Mouse (Mus musculus): ENCODE data around the gene Dpp6. TPM values are rescaled to one million over a fixed set of nuclear protein-coding genes. Genes with fewer than 3 reads are reported as not detected.

The Dpp6 gene
- total RNA-seq, 4 experiments from 2014 or later = 0.35 to 0.71 (median 0.63) TPM

DNA sequence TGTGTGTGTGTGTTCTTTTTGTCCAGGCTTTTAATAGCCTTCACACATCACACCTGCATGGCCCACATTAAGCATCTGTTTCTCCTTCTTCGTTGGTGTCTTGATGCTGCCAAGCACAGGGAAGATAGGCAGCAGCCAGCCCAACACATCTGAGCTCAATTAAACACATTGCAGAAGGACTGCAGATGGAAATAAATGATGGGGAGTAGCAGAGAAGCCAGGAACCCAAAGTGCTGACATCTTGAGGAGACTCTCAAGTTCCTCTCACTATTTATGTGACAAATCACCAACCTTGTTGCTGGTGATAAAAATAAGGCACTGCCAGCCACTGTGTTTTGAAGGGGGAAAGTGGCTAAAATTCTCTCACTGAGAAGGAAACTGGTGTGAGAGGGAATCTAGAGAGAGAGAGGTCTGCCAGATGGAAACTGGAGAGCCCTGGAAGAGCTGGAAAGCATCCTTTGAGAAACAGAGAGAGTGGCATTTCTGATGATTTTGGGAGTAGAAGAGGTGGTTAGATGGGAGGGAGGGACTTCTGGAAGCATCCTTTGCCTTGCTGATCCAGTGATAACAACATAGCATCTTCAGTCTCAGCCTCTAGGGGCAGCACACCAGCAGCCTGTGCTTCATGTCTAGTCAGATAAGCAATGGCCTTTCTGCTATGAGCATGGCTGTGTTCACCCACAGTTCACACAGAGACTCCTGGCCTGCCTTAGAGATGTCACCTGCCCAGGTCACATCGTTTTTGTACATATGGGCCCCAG lies 383.8 kb downstream of the Dpp6 start:
- no peak for DNase-seq (ENCODE audit: low spot score)

DNA sequence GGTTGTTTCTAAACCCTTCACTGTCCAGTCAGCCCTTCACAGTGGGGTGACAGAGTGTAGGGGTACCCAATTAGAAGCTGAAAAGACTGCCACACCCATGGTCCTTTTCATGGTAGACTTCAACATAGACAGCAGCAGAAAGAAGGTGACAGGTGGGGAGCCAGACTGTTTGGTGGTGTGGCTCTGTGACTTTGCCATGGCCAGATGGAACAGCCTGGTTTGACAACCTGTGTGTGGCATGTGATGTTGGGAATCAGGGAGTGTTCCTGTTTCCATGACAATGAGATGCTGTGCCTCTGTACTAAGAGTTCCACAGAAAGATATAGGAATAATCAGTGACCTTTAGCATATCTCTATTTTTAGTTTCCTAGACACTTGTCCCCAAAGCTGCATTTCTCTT lies 386.1 kb downstream of the Dpp6 start:
- DNase-seq (ENCODE audit: low spot score) = no peak

DNA sequence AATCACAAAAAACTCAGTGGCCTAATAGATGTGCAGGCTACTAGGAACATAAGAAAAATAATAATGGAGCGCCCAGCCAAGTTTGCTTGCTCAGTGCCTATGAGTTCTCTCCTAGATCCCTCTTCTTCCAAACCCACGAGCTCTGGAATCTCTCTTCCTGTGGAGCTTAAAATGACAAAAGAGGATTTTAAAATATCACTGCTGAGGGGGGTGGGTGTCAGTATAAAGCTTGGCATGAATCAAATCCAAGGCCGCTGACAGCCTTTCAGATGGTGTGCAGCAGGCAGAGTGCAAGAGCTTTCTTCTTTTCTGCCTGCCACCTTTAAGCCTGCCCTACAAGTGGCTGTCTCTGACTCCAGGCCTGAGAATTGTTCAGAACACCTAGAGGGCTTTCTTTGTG lies 387.7 kb downstream of the Dpp6 start:
- DNase-seq (ENCODE audit: low spot score) = no peak

DNA sequence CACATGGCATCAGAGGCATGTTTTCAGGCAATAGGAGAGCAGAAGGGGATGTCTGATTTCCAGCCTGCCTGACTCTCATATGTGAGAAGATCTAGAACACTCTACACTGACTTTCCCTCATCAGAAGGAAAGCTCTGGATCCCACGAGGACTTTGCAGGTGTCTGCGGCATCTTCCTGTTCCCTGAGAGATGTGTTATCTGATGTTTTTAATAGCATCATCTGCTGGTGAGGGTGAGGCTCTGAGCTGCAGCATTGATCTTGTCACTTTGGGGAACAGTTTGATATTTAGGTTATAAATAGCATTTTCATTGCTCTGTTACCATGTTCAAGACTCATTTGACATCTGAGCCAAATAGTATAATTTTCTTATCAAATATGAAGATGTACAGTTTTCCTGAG lies 388.8 kb downstream of the Dpp6 start:
- DNase-seq (ENCODE audit: low spot score) = no peak

DNA sequence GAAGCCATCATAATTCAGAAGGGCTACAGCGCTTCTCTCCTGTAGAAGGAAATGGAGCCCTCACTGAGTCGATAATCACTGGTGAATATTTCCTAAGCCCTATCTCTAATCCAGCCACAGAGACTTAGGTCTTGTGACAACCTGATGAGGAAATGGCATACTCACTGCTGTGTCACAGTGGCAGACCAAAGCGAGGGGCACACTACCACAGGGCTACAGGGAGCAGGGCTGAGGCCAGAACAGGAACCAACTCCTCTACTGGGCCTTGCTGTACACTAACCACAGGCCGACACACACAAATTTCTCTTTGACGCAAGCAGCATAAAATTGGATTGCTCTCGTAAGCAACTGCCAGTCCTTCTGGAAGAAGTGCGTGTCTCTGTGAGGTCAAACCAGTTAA lies 389.2 kb downstream of the Dpp6 start:
- DNase-seq (ENCODE audit: low spot score) = no peak

DNA sequence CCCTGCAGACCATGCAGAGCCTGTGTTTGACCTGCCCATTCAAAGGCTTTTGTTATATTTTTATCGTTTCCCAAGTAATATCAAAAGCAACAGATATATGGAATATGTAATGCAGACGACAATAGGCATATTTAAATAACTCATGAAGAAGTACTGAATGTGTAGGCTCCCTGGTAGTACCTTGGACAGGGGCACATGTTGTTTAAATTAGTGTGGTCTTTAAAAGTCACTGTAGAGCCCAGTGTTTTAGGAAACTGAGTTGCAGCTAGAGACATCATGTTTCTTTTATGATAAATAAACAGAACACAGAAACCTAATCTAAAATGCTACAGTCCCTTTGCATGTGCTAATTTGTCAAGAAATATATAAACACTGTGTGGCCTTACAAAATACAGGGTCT lies 403.1 kb downstream of the Dpp6 start:
- no peak for DNase-seq (ENCODE audit: low spot score)

DNA sequence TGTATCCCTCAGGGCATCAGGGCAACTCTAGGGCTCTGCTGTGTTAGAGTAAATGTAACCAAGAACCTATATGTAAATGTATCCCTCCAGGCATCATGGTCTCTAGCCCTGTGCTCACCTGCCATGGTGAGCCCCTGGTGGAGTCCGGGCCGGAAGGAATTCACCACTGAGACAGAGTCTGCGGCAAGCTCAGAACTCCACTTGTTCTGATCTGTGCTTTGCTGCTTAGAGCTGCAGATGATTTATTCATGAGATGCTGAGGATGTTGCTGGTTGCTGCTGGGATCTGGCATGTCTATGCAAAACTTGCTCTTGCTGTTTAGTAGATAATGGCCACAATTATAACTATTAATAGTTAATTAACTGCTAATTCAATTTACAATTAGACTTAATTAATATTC lies 425.1 kb downstream of the Dpp6 start:
- no peak for DNase-seq (ENCODE audit: low spot score)

DNA sequence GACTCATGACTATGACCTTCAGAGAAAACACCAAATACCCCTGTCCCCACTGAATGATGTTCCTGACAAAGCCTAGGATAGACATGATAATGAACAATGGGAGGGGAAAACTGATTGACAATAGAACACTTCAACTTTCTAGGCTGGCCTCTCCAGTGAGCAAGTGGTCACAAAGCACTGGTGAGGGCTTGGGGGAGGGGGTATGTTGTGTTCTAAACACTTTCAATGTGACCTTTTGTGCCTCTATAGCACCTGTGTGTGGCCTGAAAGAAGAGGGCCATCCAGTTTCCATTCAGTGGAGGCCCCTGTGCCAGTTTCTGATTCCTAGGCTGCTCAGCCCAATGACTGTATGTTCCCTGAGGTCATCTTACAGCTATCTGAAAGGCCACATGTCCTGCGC lies 426.2 kb downstream of the Dpp6 start:
- DNase-seq (ENCODE audit: low spot score) = no peak

DNA sequence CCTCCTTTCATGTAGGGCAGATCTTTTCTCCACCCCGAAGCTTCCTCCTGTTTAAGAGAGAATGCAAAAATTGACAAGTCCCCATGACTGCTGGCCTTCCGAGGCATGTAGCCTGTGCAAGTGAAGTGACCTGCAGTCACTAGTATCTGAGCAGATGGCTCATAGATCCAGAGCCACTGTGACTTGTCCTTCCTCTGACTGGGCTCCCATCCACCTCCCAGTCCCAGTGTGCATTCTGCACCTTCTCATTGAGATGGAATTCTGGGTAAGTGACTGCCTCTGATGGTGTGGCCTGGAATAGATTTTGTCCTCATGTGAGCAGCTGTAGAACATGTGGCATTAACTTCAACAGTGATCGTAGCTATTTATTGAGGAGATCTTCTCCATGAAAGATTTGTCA lies 430.8 kb downstream of the Dpp6 start:
- no peak for DNase-seq (ENCODE audit: low spot score)

DNA sequence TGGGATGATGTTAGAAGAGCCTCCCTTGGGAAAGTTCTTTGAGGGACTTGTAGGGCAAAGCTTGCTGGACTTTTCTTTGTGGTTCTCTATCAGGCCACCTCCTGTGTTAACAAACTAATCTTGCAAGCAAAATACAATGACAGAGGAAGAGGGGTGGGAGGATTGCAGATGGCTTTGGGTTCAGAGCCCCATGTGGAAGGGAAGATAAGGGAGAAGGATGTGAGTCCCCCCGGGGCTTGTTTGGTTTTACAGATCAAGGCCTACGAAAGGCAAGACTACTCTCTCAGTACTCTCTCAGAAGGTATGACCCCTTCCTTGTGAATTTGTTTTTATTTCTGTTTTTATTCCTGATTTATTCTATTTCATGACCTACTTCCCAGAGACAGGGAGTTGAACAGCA lies 431.7 kb downstream of the Dpp6 start:
- DNase-seq (ENCODE audit: low spot score) = no peak

DNA sequence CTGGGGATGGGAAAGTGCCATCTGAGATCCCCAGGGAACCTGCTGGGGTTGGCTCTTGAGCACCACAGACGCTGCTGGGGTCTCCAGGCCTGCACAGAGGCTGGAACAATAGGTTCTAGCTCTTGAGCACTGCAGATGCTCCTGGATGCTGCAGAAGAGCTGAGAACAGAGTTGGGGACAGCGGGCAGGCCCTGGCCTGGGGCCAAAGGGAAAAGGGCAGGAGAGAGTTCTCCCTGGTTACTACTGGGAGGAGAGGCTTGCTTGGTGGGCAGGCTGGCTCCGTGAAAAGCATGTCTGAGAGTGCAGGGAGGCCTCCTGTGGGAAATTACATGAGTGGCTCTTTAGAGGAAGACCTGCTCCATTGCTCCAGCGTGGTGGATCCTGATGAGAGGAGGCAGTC lies 432.9 kb downstream of the Dpp6 start:
- DNase-seq (ENCODE audit: low spot score) = no peak

DNA sequence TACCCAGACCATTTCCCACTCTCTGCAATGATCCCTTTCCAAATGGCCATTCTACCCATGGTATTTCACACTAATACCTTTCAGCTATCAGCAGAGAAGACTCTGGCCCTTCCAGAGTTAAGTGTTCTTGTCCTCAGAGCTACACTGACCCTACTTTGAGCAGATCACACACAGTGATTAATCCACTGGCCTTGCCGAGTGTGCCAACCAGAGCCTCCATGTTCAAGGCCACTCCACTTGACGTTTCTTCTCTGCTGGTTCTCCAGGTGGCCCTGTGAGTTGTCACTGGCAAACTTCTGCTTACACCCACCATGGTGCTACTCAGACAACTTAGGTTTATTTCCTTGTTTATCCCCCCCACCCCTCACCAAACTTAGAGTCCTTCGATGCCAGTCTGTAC lies 433.9 kb downstream of the Dpp6 start:
- no peak for DNase-seq (ENCODE audit: low spot score)

DNA sequence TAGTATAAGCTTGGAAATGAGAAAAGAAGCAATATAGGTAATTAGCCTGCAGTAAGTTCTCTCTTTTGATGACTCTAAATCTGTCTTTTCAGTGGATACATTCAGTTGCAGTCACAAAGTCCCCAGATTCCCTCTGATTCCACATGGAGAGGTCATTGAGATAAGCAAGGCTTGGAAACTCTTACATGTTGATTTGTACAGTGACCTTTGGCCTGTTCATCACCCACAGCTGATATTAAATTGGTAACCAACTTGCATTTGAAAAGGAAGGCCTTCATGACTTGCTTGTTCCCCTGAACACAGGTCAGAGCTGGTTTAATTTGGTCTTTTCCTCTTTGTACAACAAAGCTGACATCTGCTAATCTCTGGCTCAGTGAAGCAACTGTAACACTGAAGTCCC lies 434.4 kb downstream of the Dpp6 start:
- DNase-seq (ENCODE audit: low spot score) = no peak

DNA sequence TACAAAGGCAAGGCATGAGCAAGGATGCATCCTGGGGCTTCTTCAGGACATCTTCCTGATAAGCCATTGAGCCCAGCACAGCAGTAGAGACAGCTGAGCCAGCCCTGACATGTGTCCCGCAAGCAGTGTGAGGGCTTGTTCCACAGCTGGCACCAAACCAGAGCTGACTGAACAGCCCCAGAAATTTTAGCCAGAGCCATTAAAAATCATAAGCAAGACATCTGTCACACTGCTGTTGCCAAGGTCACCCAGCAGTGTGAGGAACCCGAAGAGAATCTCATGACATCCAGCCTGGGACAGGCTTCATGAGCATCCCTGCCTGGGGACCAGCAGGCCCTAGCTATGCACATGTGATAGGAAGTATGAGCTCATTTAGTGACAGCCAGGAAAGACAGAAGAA lies 438.2 kb downstream of the Dpp6 start:
- DNase-seq (ENCODE audit: low spot score) = no peak

DNA sequence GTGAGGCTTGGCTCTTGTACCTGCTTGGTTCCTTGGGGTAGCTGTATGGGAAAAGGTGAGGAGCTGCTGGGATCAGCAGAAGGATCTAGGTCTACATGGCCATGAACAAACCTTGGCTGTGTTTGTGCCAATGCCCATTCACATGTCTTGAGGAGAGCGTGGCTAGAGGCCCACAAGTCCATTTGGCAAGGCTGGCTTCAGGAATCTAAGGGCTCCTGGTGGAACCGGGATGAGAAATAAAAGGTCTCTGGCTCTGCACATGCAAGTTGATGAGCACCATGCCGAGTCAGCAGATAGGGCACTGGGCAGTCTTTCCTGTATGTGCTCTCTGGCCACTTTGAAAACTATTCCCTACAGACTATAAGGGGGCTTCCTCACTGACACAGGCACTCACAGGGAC lies 441.6 kb downstream of the Dpp6 start:
- DNase-seq (ENCODE audit: low spot score) = no peak

DNA sequence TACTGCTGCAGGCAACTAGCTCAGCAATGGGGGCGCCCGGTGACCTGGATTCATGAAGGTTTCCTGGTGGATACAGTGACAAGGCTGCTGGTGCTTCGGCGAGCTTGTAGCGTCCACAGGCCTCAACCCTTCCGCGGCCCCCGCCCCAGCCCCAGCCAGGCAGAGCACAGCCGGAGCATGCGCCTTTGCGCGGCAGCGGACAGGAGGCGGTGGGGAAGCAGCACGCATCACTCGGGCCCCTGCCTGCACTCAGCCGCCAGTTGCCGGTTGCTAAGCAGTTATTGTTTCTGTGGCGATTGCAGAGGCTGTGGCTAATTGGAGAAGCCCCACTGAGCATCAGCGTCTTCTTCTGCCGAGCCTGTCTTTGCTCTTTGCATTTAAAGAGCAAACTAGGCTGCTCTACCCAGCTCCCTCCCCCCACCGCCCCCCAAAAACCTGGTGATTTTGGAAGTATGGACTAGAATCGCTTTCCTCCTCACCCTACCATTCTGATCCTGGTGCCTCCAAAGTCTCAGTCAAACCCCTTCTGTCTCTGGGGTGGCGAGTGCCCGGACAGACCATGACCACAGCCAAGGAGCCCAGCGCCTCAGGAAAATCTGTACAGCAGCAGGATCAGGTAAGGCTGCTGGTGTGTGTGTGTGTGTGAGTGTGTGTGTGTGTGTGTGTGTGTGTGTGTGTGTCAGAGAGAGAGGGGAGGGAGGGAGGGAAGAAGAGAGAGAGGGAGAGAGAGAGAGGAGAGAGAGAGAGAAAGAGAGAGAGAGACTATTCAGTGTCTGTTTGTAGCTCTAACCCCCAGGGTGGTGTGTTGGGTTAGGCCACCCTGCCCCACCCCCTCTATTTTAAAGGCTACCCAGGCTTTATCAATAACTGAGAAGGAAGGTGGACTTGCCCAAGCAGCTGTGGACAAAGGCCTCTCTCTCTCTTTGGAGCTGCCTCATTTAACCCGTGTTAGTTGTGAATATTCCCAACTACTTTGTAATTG lies 445.0 kb downstream of the Dpp6 start:
- DNase-seq (ENCODE audit: low spot score) = no peak

DNA sequence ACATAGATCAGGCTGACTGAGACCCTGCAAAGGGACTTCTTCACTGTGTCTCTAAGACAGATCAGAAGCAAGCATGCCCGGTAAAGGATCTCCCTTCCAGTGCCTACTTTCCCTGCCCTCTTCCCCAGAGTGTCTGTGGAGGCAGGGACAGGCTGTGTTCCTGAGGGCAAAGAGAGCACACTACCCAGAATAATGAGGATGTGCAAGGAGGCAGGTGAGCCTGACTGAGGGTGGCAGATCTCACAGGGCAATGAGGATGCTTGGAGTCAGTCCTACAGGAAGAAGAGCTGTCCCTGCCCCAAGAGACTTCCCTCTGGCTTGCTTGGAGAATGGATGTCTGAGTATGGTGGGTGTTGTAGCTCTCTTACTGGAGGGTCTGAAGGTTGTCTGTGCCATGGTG lies 445.7 kb downstream of the Dpp6 start:
- no peak for DNase-seq (ENCODE audit: low spot score)

DNA sequence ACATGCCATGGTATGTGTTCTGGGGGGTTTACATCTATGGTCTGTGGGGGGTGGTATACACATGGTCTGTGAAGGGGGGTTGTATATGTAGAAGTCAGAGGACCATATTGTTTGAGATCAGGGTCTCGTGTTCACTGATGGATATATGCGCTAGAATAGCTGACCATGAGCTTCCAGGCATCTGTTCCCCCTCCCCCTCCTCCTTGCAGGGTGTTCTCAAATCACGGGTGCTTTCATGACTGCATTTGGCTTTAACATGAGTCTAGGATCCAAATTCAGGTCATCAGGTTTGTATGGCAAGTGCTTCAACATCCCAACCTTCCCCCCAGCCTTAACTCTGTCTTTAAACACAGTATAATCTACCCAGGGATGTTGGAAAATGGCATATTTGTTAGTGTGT lies 448.3 kb downstream of the Dpp6 start:
- no peak for DNase-seq (ENCODE audit: low spot score)

DNA sequence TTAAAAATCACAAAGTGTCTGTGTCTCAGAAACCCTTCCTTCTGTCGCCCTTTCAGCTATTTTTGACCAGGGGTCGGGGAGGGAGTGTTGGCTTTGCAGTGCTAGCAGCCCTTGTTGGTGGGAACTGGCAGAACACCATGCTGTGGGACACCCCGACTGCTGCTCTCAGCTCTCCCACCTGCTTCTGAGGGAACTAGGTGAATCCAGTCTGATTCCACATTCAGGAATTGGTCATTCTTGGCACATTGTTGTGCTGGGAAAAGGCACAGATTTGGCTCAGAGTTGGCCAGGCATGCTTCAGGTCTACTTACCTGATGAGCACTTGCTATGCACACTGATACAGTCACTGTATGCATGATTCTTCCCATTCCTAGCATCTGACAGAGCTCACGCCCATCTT lies 454.3 kb downstream of the Dpp6 start:
- no peak for DNase-seq (ENCODE audit: low spot score)

DNA sequence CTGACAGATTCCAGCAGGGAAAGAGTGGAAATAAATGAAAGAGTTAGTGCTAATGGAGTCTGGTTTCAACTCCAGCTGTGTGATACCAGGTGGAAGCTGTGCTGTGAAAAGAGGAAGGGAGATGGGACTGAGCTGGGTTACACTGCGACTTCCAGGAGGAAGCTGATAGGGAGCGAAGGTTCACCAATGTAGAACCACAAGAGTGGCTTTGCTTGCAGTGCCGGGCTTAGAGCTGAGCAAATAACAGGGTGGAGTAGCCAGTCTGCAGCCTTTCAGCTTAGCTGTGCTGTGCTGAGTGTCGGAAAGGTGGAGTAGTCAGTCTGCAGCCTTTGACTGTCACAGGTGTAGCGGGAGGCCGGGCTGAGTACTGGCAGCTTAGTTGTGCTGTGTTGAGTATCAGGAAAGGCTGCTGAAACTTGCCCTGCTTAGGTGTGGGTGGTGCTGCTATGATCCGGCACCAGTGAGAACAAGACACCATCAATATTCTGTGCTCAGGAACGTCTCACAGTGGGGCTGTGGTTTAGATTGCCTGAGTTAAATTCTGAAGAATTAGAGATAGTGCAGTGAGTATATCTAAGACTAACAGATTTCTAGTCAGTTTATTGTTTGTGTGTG lies 457.9 kb downstream of the Dpp6 start:
- no peak for DNase-seq (ENCODE audit: low spot score)

DNA sequence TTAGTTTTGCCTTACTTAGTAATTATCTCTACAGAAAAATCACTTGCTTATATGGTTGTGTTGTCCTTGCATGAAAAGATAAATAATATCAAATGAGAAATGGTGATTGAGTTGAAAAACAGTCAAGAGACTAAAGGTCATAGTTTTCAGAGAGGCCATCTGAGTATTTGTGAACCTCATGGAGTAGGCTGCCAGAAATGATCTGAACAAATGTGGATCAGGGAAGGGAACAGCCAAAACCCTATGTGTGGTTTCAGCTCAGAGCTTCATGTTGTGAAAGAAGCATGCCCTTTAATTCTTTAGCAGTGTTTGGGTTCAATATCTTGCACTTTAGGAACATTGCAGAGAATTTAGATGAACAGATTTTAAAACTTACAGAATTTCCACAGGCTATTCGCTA lies 458.9 kb downstream of the Dpp6 start:
- DNase-seq (ENCODE audit: low spot score) = no peak

DNA sequence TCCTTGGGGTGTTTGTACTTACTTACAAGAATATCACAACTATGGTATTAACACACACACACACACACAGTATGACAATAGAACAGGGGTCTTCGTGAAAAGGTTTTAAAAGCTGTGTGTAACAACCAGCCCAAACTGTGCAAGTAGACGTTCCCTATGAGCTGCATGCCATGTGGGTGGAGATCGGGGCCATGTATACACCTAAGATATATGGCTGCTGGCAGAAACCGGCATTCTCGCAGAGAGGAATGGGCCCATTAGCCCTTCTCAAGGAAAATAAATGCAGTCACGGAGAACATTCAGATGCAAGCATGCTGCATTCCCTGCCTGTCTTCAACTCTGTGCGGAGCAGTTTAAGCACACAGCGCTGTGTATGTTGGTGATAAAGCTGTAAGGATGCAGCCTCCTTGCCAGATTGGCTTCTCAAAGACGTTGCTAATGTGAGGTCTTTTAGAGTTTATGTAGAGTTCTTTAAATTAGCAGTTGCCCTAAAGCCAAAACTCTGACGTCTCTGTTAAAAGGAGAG lies 461.2 kb downstream of the Dpp6 start:
- DNase-seq (ENCODE audit: low spot score) = no peak
